Mouse (Mus musculus): ENCODE measurements around the gene Npcd.
"Not testable (repeated sequence)": the region's sequence is repeated elsewhere in the genome, so short reads cannot be mapped to it uniquely, and the experiment has no call there.

The Npcd gene

DNA sequence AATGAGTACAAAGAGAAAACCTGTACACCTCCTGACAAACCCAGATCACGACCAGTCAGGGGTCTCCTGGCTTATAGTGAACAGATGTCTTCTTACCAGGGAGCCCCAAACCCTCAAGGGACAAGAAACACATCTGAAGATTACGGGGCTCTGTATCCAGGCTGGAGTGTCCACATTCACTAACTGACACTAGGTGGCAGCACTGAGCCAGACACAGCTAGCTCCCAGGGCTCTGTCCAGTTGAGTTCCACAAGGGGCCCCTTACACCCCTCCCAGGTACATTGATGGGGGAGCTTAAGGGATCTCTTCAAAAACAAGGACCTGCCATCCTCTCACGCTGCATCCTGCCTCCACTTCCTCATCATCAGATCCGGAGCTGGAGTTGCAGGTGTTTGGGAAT, 3.6 kb downstream of the Npcd start:
- DNase-seq (ENCODE audit: low spot score): peak; percentile 58

- no peak for DNase-seq (ENCODE audit: low spot score)
Observed at GRCm38 (mm10) chr15:79829431-79829830, 4.6 kb downstream of the Npcd start.

DNA sequence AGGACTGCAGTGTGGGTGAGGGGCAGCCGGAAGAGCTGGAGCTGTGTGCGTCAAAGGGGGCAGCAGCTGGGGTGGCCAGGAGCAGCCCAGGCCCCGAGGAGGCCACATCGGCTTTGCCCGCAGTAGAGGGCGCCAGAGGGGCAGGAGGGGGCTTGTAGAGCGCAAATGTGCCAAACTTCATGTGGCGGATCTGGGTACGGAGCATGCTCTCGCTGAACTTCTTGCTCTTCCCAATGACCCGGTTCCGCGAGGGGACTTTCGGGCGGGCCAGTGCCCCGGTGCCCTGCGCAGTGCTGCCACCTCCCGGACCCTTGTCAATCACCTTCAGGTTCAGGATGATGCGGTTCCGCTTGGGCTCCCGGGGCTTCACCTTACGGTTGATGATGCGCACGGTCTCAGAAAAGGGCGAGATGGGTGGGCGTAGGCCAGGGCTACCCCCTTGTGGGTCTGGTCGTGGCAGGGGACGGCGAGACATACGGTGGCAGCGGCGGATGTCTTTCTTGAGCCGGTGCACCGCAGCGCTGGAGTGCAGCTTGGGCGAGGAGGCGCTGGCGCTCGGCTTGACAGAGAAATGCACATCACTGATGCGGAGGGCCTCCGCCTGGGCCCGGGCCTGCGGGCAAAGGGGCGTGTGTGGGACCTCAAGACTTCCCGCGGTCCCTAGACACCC, 5.5 kb downstream of the Npcd start:
- peak; percentile 37 for DNase-seq (ENCODE audit: low spot score)

DNA sequence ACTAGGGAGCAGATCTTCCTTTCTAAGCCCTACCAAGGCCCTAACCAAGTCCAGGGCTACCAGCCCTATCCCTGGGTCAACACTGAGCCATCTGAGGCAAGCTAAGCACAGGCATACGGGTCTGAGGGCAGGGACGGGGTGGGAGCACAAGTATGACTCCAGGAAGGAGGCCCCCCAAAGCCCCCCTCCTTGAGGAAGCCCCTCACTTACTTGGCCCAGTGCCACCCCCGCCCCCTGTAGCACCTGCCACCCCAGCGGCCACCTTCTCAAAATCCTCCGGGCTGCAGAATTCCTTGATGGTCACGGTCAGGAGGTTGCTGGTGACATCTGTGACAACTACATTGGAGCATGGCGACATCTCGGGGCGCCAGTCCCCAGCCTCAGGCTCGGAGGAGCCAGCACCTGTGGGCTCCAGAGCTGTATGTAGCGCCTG, 6.2 kb downstream of the Npcd start:
- no peak for DNase-seq (ENCODE audit: low spot score)

- no peak for DNase-seq (ENCODE audit: low spot score)
Observed at GRCm38 (mm10) chr15:79827061-79827777, 6.8 kb downstream of the Npcd start.

DNA sequence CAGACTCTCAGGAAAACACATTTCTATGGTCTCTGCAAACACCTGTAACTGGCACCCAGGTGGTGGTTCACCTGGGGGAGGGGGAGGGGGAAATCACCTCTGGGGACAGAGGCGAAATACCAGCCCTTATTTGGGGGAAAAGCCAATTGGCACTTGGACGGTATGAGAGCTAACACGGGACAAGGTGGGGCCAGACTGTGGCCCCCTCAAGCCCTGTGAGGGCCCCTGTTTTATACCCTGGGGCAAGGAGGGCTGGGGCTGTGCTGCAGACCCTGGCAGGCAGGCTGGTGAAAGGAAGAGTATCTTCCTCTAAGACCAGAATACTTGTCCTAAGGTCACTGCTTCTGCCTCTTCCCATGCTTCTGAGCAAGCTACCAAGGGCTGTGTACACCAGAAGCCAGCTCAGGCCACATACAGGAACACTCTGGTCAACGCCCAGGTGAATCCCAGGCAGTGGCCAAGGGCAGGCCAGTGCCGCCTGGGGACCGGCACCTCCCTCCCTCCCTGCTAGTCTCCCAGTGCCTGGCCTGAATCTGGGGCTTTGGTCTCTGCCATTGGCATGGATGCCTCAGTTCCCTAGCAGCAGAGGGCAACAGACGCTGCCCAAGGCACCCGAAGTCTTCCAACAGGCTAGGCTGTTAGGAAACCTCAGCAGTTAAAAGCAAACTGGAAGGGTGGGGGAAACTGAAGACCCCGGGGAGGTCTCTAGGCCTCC, 7.7 kb downstream of the Npcd start:
- no peak for DNase-seq (ENCODE audit: low spot score)

- DNase-seq (ENCODE audit: low spot score): no peak
Observed at GRCm38 (mm10) chr15:79825146-79825825, 8.8 kb downstream of the Npcd start.

DNA sequence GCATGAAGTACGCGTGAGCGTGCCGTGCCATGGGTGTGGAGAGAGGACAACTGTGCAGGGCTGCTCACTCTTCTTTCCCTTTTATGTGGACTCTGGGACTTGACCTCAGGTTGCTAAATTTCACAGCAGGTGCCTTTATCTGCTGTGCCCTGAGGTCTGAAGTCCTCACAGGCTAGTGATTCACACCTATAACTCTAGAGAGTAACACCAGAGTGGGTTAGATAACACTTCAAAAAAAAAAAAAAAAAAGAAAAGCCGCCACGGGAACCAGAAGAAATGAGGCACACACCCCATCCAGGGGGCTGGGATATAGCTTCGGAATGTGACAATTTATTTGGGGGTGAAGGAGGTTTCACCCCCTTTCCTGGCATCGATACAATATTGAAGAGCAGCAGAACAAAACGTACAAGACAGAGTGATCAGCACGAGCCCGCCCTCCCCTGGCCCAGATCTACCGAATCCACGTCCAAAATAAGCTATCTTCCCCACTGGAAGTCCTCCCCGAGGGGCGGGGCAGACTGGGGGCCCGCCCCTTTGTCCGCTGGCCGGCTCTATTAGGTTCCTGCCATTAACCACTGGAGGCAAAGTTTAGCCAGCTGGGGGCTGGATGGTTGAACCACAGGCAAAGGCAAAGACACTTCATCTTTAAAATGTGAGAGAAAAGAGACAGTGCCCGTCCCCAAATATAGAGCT, 10.3 kb downstream of the Npcd start:
- no peak for DNase-seq (ENCODE audit: low spot score)

- DNase-seq (ENCODE audit: low spot score): no peak
Observed at GRCm38 (mm10) chr15:79822265-79823199, 11.5 kb downstream of the Npcd start.

DNA sequence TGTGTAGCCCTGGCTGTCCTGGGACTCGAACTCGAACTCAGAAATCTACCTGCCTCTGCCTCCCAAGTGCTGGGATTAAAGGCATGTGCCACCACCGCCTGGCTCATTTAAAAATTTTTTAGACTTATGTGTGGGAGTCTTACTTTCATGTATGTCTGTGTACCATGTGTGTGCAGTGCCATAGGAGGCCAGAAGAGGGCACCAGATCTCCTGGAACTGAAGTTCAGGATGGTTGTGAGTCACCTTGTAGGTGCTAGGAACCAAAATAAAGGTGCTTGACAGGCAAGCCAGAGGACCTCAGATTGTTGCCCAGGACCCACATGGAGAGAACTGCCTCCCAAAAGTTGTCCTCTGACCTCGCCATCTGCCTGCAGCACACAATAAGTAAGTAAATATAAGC, 15.7 kb downstream of the Npcd start:
- no peak for DNase-seq (ENCODE audit: low spot score)

GRCm38 (mm10) chr15:79813666-79814258, 20.3 kb downstream of the Npcd start:
- no peak for DNase-seq (ENCODE audit: low spot score)

DNA sequence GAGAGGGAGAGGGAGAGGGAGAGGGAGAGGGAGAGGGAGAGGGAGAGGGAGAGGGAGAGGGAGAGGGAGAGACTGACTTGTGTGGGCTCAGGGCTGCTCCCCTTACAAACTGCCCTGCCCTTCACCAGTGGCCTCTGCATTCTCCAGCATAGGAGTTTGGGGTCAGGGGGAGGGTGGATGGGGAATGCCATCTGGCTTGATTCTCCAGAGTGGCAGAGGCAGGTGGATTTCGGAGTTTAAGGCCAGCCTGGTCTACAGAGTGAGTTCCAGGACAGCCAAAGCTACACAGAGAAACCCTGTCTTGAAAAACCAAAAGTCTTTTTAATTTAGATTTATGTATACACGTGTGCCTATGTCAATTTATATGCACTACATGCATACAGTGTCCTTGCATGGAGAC, 21.2 kb downstream of the Npcd start:
- not testable (repeated sequence) for DNase-seq (ENCODE audit: low spot score)

DNA sequence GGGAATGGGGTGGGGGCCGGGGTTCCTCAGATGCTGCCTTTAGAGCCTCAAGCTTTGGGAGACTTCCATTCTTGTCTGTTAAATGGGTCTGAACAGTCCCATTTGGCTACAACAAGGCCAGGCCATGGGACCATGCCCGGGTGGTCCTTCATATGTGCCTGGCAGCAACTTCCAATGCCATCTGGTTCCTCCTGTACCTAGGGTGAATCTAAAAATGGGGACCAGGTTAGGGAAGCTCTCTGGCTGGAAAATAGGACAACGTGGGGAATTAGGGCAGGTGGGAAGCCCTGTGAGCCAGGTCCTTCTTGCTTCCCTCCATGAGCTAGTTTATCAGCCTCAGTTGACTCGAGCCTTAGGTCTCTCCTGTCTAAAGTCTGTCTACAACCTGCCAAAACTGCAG, 23.0 kb downstream of the Npcd start:
- DNase-seq (ENCODE audit: low spot score): no peak

- no peak for DNase-seq (ENCODE audit: low spot score)
Observed at GRCm38 (mm10) chr15:79810061-79810460, 24.0 kb downstream of the Npcd start.

DNA sequence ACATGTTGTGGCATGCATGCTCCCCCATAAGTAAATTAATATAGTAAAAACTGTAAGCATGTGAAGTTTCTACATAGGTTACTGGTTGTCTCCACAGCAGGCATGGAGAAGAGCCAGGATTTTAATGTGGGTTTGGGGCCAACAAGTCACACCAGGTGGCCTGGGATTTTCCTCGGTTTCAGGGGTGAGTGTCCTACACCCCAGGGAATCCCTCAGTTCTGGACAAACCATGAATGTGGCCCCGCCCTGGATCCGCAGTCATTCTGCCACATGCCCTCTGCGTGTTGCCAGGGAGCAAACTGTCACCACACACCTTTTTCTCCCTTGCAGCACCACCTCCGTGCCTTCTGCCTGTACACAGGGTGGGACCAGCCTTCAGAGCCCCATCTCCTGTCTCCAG, 25.4 kb downstream of the Npcd start:
- DNase-seq (ENCODE audit: low spot score): no peak

DNA sequence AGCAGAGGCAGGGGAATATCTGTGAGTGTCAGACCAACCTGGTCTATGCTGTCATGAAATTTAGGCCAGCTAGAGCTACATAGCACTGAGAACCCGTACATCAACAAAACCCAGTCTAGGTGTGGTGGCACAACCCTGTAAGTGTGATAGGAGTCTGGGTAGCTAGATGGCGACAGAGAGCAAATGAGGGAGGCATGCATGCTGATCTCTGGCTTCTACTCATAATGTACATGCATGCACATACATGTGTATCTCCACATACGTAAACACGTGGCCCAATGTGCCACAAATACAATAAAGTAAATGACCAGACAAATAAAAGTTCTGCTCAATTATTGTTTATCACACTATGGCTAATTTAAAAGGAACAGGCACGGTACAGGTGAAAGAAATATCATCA, 25.9 kb downstream of the Npcd start:
- DNase-seq (ENCODE audit: low spot score): no peak

- DNase-seq (ENCODE audit: low spot score): no peak
Observed at GRCm38 (mm10) chr15:79807050-79807449, 27.0 kb downstream of the Npcd start.

GRCm38 (mm10) chr15:79805246-79805645, 28.8 kb downstream of the Npcd start:
- DNase-seq (ENCODE audit: low spot score): no peak

DNA sequence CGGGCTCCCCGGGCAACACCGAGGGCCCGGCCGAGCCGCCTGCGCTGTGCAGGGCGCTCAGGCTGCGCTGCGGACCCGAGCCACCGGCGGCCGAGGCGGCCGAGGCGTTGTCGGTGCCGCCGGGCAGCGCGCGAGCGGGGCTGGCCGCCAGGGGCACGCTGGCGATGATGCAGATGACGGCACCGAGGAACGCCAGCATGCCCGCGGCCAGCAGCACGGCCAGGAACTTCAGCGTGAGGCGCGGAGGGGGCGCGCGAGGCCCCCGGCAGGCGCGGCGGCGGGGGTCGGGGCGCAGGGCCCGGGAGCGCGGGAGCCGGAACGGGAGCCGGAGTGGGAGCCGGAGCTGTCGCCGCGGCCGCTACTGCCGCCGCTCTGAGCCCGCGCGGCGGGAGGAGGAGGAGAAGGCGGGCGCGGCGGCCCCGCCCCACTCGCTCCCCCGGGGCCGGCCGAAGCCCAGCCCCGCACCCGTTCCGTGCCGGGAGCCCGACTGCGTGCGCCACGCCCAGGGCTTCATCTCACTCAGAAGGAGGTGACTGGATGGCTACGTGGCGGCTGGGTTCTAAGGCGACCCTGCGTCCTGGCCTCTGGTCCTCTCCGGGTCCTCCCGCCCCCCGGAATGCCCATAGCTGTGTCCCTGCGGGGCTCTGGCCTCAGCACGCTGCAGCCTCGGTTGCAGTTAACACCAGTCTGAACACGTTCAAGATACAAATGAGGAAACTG, 29.5 kb downstream of the Npcd start, which contains the start of gene Nptxr:
Gene Nptxr, minus strand, starts transcription at position 415 of the 720 bp plus-strand sequence.
- DNase-seq (ENCODE audit: low spot score): peak; percentile 31

All from ovary, postnatal 10 days (tissue).